Mouse (Mus musculus) kidney, postnatal 4 days (tissue): Measurements from ENCODE around the gene Cybrd1.

ENCODE experiments used
- DNase-seq, 2 experiments: peaks; one replicate each; pipeline ENCODE4 v3.0.0; 2021; ENCODE audit warnings: mixed read lengths in 2 of 2

Cybrd1 gene

GRCm38 (mm10) chr2:71127779-71128534 is 10.2 kb downstream of the Cybrd1 start:
- DNase-seq, result peak; percentile 36 to 52

- DNase-seq, result no peak
These were observed 12.6 kb downstream of the Cybrd1 start for GRCm38 (mm10) chr2:71130366-71130765.

- no peak for DNase-seq
These were observed 14.3 kb downstream of the Cybrd1 start for GRCm38 (mm10) chr2:71131866-71132496.

- no peak for DNase-seq
These were observed 16.4 kb downstream of the Cybrd1 start for GRCm38 (mm10) chr2:71134041-71134505.

GRCm38 (mm10) chr2:71134836-71135235 is 17.1 kb downstream of the Cybrd1 start:
- no peak for DNase-seq

- no peak for DNase-seq
These were observed 22.9 kb downstream of the Cybrd1 start for GRCm38 (mm10) chr2:71140622-71141021.

- no peak for DNase-seq
These were observed 24.7 kb downstream of the Cybrd1 start for GRCm38 (mm10) chr2:71142410-71142809.

GRCm38 (mm10) chr2:71145853-71146252 is 28.1 kb downstream of the Cybrd1 start:
- no peak for DNase-seq

- DNase-seq, result peak; percentile 38 to 60
These were observed 28.5 kb downstream of the Cybrd1 start for GRCm38 (mm10) chr2:71146266-71146665.

GRCm38 (mm10) chr2:71147816-71148215 is 30.1 kb downstream of the Cybrd1 start:
- no peak for DNase-seq

- DNase-seq, result no peak
These were observed 34.4 kb downstream of the Cybrd1 start for GRCm38 (mm10) chr2:71152170-71152569.

- peak; percentile 85 to 86 for DNase-seq
These were observed 37.8 kb downstream of the Cybrd1 start for GRCm38 (mm10) chr2:71155486-71155885.

- DNase-seq, result no peak
These were observed 38.7 kb downstream of the Cybrd1 start for GRCm38 (mm10) chr2:71156446-71156845.

GRCm38 (mm10) chr2:71157881-71158280 is 40.2 kb downstream of the Cybrd1 start:
- no peak for DNase-seq

- DNase-seq, result no peak
These were observed 42.0 kb downstream of the Cybrd1 start for GRCm38 (mm10) chr2:71159576-71160306.

- DNase-seq, result peak in 1 of 2 experiments; percentile 14
These were observed 42.7 kb downstream of the Cybrd1 start for GRCm38 (mm10) chr2:71160307-71160861.

GRCm38 (mm10) chr2:71161558-71161957 is 43.8 kb downstream of the Cybrd1 start:
- DNase-seq, result peak in 1 of 2 experiments; percentile 45

- DNase-seq, result peak in 1 of 2 experiments; percentile 28
These were observed 45.3 kb downstream of the Cybrd1 start for GRCm38 (mm10) chr2:71162831-71163621.

- no peak for DNase-seq
These were observed 49.5 kb downstream of the Cybrd1 start for GRCm38 (mm10) chr2:71167211-71167610.

- DNase-seq, result peak in 1 of 2 experiments; percentile 35
These were observed 50.8 kb downstream of the Cybrd1 start for GRCm38 (mm10) chr2:71168461-71169021.

- DNase-seq, result no peak
These were observed 55.3 kb downstream of the Cybrd1 start for GRCm38 (mm10) chr2:71173031-71173430.
